Mouse (Mus musculus) layer of hippocampus, adult 8-10 months (tissue): Measurements from ENCODE around the gene Csrnp3. TPM values are rescaled to one million over a fixed set of nuclear protein-coding genes. Genes with fewer than 3 reads are reported as not detected.

Source experiments
- DNase-seq, 2 experiments: peaks; one replicate each; pipeline ENCODE4 v3.0.0; 2022; ENCODE audit warnings: low spot score in 2 of 2
- total RNA-seq, 4 experiments: library from RNA; stranded (reverse); gene quantifications; 2 replicates each; pipeline ENCODE4 v1.2.4; 2022

The Csrnp3 gene
- total RNA-seq, 4 experiments from 2014 or later = 71.6 to 91.1 (median 80.5) TPM

- DNase-seq = no peak
These were observed 96.8 kb downstream of the Csrnp3 start for GRCm38 (mm10) chr2:65942346-65942745.

GRCm38 (mm10) chr2:65948808-65949207 is 103.2 kb downstream of the Csrnp3 start:
- DNase-seq = no peak

GRCm38 (mm10) chr2:65953726-65954340 is 108.3 kb downstream of the Csrnp3 start:
- no peak for DNase-seq

- DNase-seq = no peak
These were observed 110.2 kb downstream of the Csrnp3 start for GRCm38 (mm10) chr2:65955804-65956203.

DNA sequence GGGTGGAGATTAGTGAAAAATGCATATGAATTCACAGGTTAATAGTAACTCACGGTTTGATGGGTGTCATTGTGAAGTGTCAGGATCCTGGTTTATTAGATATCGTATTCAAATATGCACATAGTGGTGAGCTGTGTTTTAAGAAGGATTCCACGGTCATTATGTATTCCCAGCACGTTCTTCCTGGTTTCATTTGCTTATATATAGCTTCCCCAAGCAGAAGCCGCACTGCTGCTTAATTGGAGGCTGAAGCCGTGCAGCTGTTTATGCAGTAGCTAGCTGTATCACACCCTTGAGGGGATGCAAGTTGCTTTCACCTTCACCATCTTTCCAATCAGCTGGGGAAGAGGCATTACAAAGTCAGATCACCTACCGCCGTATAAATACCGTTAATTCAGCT is 111.2 kb downstream of the Csrnp3 start:
- no peak for DNase-seq

GRCm38 (mm10) chr2:65963420-65963819 is 117.9 kb downstream of the Csrnp3 start:
- DNase-seq = no peak

DNA sequence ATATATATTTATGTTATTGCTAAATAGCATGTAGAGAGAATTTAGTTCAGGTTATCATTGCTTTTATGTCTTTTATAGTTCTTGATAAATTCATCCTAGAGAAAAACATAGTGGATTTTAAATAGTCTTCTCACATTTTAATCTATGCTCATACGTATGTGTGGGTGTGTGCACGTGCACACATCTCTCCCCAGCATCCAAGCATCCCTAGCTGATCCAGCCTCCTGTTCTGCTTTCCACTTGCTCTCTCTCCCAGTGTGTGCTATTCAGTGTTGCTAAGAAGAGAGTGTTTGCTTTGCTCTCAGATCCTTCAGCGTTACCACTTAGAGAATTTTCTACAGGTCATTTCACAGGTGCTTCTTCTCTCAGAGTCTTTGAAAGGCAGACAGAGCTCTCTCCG is 123.2 kb downstream of the Csrnp3 start:
- no peak for DNase-seq

GRCm38 (mm10) chr2:65973907-65974306 is 128.3 kb downstream of the Csrnp3 start:
- DNase-seq = no peak

- DNase-seq = no peak
These were observed 129.8 kb downstream of the Csrnp3 start for GRCm38 (mm10) chr2:65975383-65975782.

GRCm38 (mm10) chr2:65979338-65980053 is 133.9 kb downstream of the Csrnp3 start:
- peak in 1 of 2 experiments; percentile 46 for DNase-seq

GRCm38 (mm10) chr2:65981470-65981869 is 135.9 kb downstream of the Csrnp3 start:
- DNase-seq = no peak

DNA sequence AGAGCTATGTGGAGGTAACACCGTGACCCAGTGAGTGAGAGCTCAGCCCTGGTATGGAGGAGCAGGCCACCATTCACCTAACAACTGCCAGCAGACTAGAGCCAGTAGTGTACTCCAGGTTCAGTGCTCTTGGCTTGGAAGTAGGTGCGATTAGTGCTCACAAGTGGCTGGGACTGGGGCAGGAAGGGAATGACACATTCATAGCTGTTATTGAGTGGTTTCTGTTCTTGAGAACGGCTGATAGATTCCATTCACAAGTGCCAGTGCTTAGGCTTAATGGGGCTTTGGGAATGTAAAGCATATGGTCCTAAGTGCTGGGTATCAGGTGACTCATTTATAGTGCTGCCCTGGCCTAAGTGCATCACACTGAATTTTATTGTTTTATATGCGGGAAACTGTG is 136.4 kb downstream of the Csrnp3 start:
- no peak for DNase-seq

DNA sequence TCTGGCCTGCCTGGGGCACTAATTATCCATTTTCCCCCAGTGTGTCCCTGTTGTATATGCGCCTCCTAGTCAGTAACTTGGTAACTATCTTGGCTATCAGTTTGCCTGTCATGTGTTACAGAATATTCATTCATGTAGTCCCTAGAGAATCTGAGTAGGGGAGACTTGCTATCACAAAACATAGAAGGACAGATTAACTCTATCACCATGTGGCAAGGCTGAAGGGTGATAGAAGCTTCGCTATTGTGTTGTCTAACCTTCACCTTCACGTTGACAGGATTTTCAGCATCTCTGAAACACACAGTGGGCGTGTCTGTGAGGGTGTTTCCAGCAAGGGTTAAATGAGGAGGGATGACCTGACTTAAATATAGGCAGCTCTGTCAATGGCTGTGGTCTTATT is 140.1 kb downstream of the Csrnp3 start:
- no peak for DNase-seq

DNA sequence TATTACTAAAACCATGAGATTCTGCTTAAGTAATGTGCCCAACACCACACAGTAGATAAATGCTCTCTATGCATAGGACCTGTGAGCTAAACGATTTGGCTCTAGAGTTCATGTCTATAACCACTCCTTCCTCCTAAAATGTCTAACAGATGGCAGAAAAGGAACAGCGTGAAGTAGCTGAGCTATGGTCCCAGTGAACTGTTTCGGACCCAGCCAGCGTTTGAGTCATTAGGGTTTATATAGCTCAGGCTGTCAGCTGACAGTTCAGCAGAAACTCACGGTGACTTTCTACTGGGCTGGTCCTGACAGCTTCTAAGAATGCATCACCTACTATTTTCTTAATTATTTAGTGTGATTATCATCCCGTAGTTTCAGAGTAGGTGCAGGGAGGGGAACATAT is 141.5 kb downstream of the Csrnp3 start:
- DNase-seq = no peak

DNA sequence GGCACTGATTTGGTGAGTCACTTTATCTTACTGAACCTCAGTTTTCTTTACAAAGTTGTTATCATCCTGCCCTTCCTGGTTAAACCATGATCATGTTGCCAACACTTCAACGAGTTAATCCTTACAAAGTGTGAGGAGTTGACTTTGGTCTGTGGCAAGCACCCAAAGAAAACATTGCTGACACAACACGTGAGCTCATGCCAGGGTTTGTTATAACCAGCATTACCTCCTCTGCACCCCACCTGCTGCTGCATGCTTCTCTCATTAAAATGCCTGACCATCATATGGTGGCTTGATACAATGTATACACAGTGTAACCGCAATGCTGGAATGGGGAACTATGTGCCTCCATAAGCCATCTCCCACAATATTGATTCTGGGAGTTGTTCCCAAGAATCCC is 142.0 kb downstream of the Csrnp3 start:
- DNase-seq = no peak

DNA sequence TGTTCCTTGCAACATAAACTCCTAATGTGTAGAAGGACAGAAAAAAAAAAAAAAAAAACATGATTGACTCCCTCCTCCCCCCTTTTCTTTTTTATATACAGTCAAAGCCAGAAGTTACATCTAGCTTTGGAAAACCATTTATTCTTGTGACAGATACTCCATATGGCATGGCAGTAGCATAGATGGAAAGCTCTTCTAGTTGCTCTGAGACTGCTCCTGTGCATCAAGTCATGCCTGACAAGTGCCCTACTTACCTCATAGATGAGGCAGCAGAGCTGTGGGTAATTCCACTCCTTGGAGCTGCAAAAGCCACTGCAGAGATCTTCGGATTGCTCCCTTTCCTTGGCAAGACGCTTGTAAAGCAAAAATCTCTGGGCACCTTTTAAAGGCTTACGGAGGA is 143.2 kb downstream of the Csrnp3 start:
- no peak for DNase-seq

DNA sequence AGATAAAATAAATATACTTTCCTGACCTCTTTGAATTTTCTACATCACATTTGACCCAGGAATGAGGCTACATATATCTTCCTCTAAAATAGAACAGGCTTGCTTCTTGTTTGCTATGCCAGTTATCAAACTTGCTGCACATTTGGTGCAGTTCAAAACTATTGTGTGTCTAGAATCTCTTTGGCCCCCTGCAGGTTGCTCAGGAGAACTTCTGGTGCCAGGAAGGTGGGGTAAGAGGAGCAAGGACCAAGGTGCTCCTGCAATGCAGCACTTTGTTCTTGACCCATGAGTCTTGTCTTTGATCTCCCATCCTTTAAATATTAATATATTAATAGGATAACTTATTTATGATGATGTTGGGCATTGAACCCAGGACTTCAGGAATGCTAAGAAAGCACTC is 144.5 kb downstream of the Csrnp3 start:
- DNase-seq = no peak

GRCm38 (mm10) chr2:65990754-65991153 is 145.2 kb downstream of the Csrnp3 start:
- no peak for DNase-seq

GRCm38 (mm10) chr2:65993371-65993770 is 147.8 kb downstream of the Csrnp3 start:
- no peak for DNase-seq

DNA sequence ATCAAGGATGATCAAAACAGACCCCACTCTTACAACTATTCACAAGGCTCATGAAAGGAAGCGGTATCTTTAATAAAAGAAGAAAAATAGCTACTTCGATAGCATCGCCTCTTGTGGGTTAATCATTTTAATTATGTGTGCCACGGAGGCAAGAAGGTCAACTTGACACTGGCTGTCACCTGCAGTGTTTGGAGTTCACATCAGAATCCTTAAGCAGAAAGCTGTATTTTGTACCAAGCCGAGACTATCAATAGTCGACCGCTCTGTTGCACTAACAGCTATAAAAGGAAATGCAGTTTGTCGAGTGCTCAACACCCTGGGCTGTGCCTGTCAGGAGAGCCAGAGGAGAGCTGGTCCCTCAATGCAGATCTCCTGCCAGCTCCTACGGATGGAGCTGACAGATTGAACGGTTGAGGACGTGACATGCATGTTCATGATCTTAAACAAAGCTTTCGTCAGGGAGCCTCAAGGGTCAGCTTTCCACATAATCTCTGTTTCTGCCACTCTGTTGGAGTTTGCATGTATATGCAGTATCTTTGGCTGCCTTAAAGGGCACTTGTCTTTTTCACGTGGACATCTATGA is 149.4 kb downstream of the Csrnp3 start:
- peak in 1 of 2 experiments; percentile 29 for DNase-seq

DNA sequence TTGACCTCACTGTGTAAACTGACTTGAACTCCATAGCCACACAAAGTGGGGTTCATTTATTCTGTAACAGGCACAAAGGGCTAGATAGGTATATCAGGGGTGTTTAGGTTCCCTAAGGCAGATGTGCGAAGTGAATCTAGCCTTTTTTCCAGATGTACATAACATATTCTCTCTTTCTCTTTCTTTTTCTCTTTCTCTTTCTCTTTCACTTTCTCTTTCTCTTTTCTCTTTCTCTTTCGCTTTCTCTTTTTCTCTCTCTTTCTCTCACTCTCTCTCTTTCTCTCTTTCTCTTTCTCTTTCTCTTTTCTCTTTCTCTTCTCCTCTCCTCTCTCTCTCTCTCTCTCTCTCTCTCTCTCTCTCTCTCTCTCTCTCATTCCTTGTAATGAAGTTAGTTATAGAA is 153.2 kb downstream of the Csrnp3 start:
- no peak for DNase-seq

- DNase-seq = no peak
These were observed 163.6 kb downstream of the Csrnp3 start for GRCm38 (mm10) chr2:66008995-66009654.
